Mouse (Mus musculus) testis, adult 2 months (tissue): Measurements from ENCODE around the gene Cul3.

ENCODE experiments used
- CTCF ChIP-seq: fragments of 200-500 bp; IDR thresholded peaks from 2 replicates; pipeline ENCODE4 v1.5.1; 2012; ENCODE audit warnings: low read depth, mild to moderate bottlenecking, inconsistent platforms, low read length, moderate library complexity; ENCODE audit not compliant: control insufficient read depth, insufficient read depth, insufficient replicate concordance
- POLR2A ChIP-seq: fragments of 200-500 bp; IDR thresholded peaks from 2 replicates; pipeline ENCODE4 v1.6.1; 2012; ENCODE audit warnings: low read depth, mild to moderate bottlenecking, inconsistent platforms, low read length, moderate library complexity; ENCODE audit not compliant: control insufficient read depth

GRCm38 (mm10) chr1:80335118-80335517 is 5.2 kb downstream of the Cul3 start:
- TF ChIP-seq CTCF (no peak), POLR2A (no peak)
